Mouse (Mus musculus): ENCODE measurements around the gene Dyrk1a. TPM values are rescaled to one million over a fixed set of nuclear protein-coding genes. Genes with fewer than 3 reads are reported as not detected.

Gene Dyrk1a
- polyA plus RNA-seq, 1 experiment from 2014 or later: 10.7 TPM

DNA sequence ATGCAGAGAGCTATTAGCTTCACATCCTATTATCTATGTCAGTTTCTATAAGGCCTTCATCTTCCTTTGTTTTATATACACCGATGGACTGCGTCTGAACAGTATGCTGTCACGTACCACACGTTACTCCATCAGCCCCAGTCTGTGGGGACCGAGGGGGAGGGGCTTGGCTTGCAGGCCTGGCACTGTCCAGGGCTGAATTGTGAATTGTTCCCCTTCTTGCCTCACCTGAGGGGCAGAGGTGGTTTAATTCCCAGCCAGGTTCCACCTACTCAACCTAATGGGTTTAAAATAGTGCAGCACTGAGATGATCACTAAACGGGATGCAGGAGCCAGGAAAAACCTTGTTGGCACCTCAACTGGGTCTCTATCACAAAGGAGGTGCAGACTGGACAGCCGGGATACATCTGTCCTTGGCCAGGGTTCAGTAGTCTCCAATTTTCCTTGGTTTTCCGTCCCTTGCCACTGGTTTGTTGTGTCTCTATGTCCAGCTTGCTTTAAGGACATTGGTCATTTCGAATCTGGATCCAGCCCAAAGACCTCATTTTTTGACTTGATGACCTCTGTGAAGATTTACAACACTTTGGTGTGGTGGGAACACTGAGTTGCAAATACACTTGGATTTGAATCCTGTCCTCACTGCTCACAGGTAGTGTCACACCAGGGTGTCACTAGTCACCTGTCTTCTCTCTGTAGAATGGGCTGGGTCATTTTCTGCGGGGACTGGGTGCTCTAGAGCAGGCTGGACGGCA, 2.8 kb upstream of the Dyrk1a start:
- ATAC-seq (ENCODE audit: low FRiP score): no peak
- Histone ChIP-seq H3K4me3 (no peak overlapping the region), H3K27me3 (no peaks in the 10 kb centered on the region), H3K27ac (no peak overlapping the region), H3K36me3 (no peaks in the 10 kb centered on the region), H3K4me2 (no peak overlapping the region), H3K4me1 (replicated peaks) (peaks cover 15% of the 10 kb centered on the region), H3K9me3 (no peaks in the 10 kb centered on the region), H3K9ac (0 out of 2 replicates have a peak overlapping the region, but pooled peaks have one; percentile 8)
- WGBS: 83% methylated on average over 11 of the region's 11 CpGs

DNA sequence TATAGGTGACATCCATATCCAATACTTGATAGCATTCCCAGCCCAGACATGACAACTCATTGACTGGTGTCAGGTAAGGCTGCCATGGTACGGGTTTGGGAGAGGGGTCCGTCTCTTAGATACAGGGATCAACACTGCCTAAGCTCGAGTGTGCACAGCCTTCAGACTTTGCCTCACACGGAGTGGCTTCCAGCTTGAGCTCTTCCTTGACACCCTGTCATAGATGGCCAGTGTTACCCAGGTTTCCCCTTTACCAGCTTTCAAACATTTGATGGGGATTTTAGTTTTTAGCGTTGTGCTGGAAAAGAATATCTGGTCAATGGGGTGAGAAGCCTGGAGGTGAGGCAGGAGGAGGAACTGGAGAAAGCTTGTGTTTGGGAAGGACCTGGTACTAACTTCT, 2.1 kb upstream of the Dyrk1a start:
- no peak overlapping the region for H3K4me3 ChIP-seq
- WGBS: 71% methylated on average over 5 of the region's 5 CpGs

DNA sequence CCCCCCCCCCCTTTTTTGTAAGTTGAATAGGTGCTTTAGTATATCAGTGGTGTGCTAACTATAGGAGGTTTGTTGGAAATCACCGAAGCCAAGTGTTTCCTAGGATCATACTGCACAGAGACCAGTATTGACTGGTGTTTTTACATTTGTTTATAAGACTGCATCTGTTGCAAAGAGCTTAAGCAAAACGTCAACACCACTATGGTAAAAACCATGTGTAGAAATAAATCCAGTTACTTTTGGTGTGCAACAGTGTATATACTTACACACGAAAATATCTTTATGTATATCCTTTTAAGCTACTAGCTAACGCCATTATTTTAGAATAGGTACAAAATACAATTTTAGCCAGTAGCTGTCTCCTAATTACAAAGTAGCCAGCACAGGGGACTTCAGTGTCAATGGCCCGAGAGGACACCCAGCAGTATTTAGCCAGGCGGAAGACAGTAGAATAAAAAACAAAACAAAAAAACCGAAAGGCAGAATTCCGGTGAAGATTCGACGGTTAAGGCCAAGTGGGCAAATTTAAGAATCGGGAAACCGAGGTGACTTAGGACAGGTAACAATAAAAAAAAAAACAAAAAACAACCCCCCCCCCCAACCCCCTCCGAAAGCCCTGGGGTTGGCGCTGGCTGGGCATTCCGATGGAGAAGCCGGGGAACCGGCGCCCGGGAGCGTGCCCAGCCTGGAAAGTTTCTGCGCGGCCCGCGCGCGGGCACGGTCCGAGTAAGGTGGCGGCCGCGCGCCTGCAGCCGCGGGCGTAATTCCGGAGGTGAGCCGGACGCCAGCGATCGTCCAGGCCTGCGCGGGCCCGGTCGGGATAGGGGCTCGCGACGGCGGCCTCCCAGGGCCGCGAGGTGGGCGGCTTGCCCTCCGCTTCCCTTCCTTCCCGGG, 1.2 kb upstream of the Dyrk1a start:
- H3K36me3 ChIP-seq: no peaks in the 10 kb centered on the region
- H3K9ac ChIP-seq: peak overlapping the region; percentile 75
- ATAC-seq (ENCODE audit: low FRiP score): peak; percentile 82
- H3K4me1 ChIP-seq (replicated peaks): peaks cover 29% of the 10 kb centered on the region
- no peaks in the 10 kb centered on the region for H3K27me3 ChIP-seq
- no peaks in the 10 kb centered on the region for H3K9me3 ChIP-seq
- 2% methylated on average over 53 of the region's 53 CpGs for WGBS
- H3K4me2 ChIP-seq: peak overlapping the region; percentile 58
- peak overlapping the region; percentile 100 for H3K27ac ChIP-seq
- peak overlapping the region; percentile 99 for H3K4me3 ChIP-seq

More for the DNA sequence above, 2.1 kb upstream of the Dyrk1a start:
- Histone ChIP-seq H3K4me1 (replicated peaks) (peaks cover 23% of the 10 kb centered on the region), H3K4me2 (no peak overlapping the region), H3K9me3 (no peaks in the 10 kb centered on the region), H3K9ac (no peak overlapping the region), H3K27me3 (no peaks in the 10 kb centered on the region), H3K36me3 (no peaks in the 10 kb centered on the region), H3K27ac (no peak overlapping the region)
- no peak for ATAC-seq (ENCODE audit: low FRiP score)

DNA sequence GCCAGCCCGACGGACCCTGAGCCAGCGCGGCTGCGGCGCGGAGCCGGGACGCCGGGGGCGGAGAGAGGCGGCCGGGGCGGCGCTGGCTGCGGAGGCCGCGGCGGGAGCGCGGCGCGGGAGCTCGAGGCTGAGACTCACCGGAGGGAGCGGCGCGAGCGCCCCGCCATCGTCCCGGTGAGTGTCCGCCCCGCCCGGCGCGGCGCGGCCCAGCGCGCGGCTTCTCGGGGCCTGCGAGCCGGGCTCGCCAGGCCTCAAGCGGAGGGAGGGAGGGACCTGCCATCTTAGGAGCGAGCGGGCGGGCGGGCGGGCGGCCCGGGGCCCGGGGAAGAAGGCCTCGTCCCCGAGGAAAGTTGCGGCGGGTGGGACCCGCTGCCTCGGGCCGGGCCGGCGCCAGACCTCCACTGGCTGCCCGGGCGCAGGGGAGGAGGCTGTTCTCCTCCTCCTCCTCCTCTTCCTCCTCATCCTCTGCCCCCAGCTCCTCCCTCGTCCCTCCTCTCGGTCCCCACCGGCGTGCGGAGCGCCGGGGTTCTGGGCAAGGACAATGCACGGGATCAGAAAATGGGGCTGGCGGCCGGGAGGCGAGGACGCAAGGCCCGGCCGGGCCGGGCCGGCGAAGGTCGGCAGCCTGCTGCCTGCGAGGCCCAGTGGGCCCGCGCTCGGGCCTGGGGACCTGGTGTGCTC, 691 bp downstream of the Dyrk1a start:
- Histone ChIP-seq H3K27me3 (no peaks in the 10 kb centered on the region), H3K4me1 (replicated peaks) (peaks cover 40% of the 10 kb centered on the region), H3K4me3 (peak overlapping the region; percentile 99), H3K9me3 (no peaks in the 10 kb centered on the region), H3K27ac (peak overlapping the region; percentile 100), H3K4me2 (peak overlapping the region; percentile 86), H3K9ac (peak overlapping the region; percentile 100), H3K36me3 (no peaks in the 10 kb centered on the region)
- no peak; the same call in 1 of the 2 replicates for ATAC-seq (ENCODE audit: low FRiP score)
- WGBS: under 1% methylated on average over 50 of the region's 88 CpGs

DNA sequence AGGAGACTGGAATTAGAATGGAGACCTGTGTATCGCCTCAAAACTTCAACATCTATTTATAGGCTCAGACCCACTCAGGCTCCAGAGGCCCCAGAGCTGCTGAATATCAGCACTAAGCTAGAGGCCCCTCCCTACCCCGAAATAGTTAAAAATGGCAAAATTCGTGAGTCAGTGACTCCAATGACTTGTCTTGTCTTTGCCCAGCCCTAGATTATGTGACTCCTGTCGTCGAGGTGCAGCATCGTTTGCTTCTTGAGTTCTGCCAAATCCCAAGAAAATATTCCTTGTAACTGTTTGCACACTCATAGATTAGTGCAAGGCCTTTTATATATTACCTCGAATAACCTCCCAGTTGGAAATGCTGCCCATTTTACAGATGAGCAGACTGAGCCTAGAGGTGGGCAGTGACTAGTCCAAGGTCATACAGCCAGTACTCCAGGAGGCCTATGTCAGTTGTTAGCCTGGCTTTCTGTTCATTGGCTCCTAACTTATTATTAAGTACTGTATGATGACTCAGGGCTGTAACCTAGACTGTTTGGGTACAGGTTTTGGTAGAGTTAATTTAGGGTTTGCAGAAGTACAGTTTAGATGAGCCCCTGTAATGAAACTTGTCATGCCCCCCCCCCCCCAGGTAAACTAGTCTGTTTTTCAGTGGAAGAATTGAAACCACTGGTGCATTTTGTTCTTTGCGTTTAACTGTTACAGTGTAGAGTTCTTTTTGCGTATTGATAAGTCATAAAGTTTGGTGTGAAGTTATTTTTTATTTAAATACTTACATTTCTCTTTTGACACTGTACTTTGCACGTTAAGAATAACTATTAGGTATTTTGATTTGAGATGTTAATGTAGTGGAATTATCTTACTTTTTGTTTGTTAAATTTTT, 1.5 kb downstream of the Dyrk1a start:
- Histone ChIP-seq H3K9ac (peak overlapping the region; percentile 100), H3K4me3 (peak overlapping the region; percentile 99), H3K4me1 (replicated peaks) (peaks cover 49% of the 10 kb centered on the region), H3K27me3 (no peaks in the 10 kb centered on the region), H3K27ac (peak overlapping the region; percentile 100), H3K36me3 (no peaks in the 10 kb centered on the region), H3K9me3 (no peaks in the 10 kb centered on the region), H3K4me2 (peak overlapping the region; percentile 86)
- 31% methylated on average over 10 of the region's 10 CpGs for WGBS
- ATAC-seq (ENCODE audit: low FRiP score): no peak

DNA sequence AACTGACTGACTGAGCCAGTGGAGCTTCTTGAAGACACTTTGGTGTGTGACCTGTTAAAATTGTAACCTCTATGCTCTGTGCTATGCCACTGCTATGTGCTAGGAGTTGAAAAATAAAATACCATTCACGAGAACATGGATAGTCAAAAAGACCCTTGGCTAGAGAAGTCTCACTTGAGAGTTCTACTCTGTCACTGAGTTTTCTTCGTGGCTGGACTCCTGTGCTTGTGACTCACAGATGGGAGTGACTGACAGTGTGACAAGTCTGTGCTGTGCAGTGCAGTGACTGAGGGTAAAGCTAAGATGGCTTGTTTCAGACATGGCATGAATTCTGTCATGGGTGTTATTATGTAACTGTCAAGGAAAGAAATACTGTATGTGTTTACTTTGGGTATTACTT, 2.6 kb downstream of the Dyrk1a start:
- Histone ChIP-seq H3K4me3 (peak overlapping the region; percentile 23), H3K36me3 (no peaks in the 10 kb centered on the region), H3K4me1 (replicated peaks) (peaks cover 58% of the 10 kb centered on the region), H3K9ac (peak overlapping the region; percentile 39; the same call in 1 of the 2 replicates), H3K27ac (no peak overlapping the region), H3K27me3 (no peaks in the 10 kb centered on the region), H3K9me3 (no peaks in the 10 kb centered on the region), H3K4me2 (peak overlapping the region; percentile 86)
- no peak for ATAC-seq (ENCODE audit: low FRiP score)
- WGBS: 40% methylated on average over 2 of the region's 2 CpGs

DNA sequence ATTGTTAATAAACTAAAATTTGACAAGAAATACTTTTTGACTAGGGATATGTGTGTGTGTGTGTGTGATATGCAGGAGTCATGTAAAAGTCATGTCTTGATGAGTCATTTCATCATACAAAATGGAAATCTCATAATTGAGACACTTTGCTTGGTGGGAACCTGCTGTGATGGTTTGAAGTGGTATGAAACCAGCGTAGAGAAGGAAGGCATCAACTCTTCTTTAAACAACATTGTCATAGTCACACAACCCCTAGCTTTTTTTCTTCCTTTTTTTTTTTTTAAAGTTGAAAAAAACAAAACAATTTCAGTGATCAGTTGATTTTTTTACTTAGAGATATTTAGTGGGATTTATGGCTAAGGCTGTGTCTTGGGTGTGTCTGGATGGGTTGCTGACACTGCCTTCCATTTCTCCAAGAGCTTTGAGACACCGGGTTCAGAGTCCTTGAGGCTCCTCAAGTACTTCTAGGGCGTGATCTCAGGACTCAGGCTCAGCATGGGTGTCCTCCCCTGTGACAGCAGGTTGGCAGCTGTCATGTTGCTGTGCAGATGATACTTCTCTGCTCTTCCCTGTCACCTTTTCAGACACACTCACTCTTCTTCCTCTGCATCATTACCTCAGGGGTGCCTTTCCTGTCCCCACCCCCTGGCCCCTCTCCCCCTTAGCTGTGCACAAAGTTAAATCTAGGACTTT, 4.4 kb downstream of the Dyrk1a start:
- H3K9ac ChIP-seq: no peak overlapping the region; the same call in 1 of the 2 replicates
- WGBS: 87% methylated on average over 3 of the region's 3 CpGs
- H3K4me3 ChIP-seq: no peak overlapping the region
- no peaks in the 10 kb centered on the region for H3K36me3 ChIP-seq
- H3K27me3 ChIP-seq: no peaks in the 10 kb centered on the region
- no peak for ATAC-seq (ENCODE audit: low FRiP score)
- no peak overlapping the region for H3K27ac ChIP-seq
- H3K4me1 ChIP-seq (replicated peaks): peaks cover 67% of the 10 kb centered on the region
- H3K4me2 ChIP-seq: no peak overlapping the region
- H3K9me3 ChIP-seq: no peaks in the 10 kb centered on the region

DNA sequence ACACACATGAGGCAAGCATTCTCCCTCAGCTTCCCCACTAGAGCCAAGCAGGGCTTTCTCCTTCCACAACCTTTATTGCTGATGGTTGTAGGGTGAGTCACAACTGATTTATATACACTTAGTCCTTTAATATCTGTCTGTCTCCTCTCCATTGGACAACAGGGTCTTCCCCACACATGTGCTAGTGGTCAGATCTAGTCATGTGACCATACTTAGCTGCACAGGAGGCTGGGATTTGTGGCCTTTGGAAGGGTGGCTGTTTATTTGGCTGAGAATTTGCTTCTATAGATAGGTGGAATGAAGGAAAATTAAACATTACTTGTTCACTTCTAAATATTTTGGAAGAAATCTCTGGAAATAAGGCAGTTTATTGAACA, 4.9 kb downstream of the Dyrk1a start:
- H3K4me2 ChIP-seq: no peak overlapping the region
- no peak overlapping the region for H3K4me3 ChIP-seq
- H3K9me3 ChIP-seq: no peaks in the 10 kb centered on the region
- H3K9ac ChIP-seq: no peak overlapping the region
- no peaks in the 10 kb centered on the region for H3K36me3 ChIP-seq
- H3K27me3 ChIP-seq: no peaks in the 10 kb centered on the region
- H3K4me1 ChIP-seq (replicated peaks): peaks cover 72% of the 10 kb centered on the region
- ATAC-seq (ENCODE audit: low FRiP score): no peak
- no peak overlapping the region for H3K27ac ChIP-seq

DNA sequence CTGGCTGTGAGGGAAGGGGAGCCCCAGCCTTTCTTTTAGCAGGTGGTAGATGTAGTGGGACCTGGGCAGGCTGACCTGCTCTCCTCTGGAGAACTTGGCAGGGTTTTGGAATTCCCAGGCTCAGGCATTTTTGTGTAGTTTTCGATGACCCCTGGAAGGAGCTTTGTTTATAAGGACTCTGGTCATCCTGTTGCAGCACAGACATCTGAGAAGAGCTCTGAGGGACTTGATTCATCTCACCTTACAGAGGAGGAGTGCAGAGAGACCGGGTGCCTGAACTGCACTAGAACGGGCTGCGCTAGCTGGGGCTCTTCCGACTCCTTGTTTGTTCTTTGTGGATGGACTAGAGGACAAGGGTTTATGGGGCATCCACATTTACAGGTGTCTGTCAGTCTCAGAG, 5.9 kb downstream of the Dyrk1a start:
- no peak for ATAC-seq (ENCODE audit: low FRiP score)
- H3K9ac ChIP-seq: no peak overlapping the region
- H3K36me3 ChIP-seq: no peaks in the 10 kb centered on the region
- H3K4me1 ChIP-seq (replicated peaks): peaks cover 79% of the 10 kb centered on the region
- H3K4me3 ChIP-seq: no peak overlapping the region
- no peak overlapping the region for H3K27ac ChIP-seq
- 83% methylated on average over 5 of the region's 5 CpGs for WGBS
- H3K9me3 ChIP-seq: no peaks in the 10 kb centered on the region
- no peaks in the 10 kb centered on the region for H3K27me3 ChIP-seq
- no peak overlapping the region for H3K4me2 ChIP-seq

DNA sequence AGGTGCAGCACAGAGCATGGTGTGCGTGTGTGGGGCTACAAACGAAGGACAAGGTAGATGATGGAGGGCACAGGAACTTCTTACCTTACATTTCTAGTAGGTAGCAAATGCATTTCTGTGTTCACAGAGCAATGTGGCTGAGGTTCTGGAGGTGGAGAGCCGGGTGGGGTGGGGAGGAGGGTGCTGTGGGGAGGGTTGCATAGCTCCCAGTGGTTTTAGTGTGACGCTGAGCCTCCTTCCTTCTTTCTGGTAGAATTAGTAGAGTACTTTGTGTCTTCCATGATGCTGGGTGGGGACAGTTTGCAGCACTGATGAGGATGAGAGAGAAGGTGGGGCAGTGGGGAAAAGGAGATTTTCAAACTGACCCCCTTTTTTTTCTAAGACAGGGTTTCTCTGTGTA, 9.5 kb downstream of the Dyrk1a start:
- Histone ChIP-seq H3K27me3 (no peaks in the 10 kb centered on the region), H3K4me2 (no peak overlapping the region), H3K4me3 (no peak overlapping the region), H3K9ac (no peak overlapping the region), H3K4me1 (replicated peaks) (peaks cover 83% of the 10 kb centered on the region), H3K27ac (no peak overlapping the region), H3K9me3 (no peaks in the 10 kb centered on the region), H3K36me3 (no peaks in the 10 kb centered on the region)
- no peak for ATAC-seq (ENCODE audit: low FRiP score)
- 97% methylated on average over 4 of the region's 4 CpGs for WGBS

DNA sequence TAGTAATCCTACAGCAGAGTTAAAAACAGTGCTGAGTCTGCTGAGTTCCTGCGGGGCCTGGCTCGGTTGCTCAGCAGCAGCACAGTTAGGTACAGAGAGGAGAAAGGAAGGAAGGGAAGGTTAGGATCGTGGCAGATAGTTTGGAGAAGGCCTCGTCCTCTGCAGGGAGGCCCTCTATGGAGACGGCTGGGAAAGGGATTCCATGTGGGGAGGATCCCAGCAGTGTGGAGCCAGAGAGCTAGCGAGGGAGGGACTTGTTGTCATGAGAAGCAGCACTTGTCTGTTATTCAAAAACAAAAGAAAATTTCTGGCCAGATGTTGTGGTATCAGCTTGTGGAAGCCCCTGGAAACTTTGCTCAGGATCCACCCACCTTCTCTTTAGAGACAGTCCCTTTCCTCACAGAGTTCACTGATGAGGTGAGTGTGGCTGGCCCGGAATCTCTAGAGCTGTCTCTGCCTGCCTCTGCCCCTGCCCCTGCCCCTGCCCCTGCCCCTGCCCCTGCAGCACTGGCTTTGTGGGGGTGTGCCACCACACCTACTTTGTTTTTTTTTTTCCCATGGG, 11.1 kb downstream of the Dyrk1a start:
- Histone ChIP-seq H3K4me3 (no peak overlapping the region), H3K27ac (peak overlapping the region; percentile 36), H3K4me2 (peak overlapping the region; percentile 8; the same call in 1 of the 2 replicates), H3K4me1 (replicated peaks) (peaks cover 80% of the 10 kb centered on the region), H3K9me3 (no peaks in the 10 kb centered on the region), H3K27me3 (no peaks in the 10 kb centered on the region), H3K9ac (no peak overlapping the region), H3K36me3 (no peaks in the 10 kb centered on the region)
- 30% methylated on average over 7 of the region's 7 CpGs for WGBS
- no peak for ATAC-seq (ENCODE audit: low FRiP score)

All from hindbrain, embryonic 13.5 days (tissue).